Mouse (Mus musculus) left cerebral cortex, postnatal 10 days (tissue): ENCODE measurements around the gene Slc44a1. TPM values are rescaled to one million over a fixed set of nuclear protein-coding genes. Genes with fewer than 3 reads are reported as not detected.

Experiments used
- DNase-seq, 2 experiments: peaks; one replicate each; pipeline ENCODE4 v3.0.0; 2021 to 2022; ENCODE audit warnings: low spot score in 2 of 2, mixed read lengths in 1 of 2; ENCODE audit errors: extremely low spot score in 1 of 2
- intact Hi-C: fragments of 180-260 bp; cut with DNase I; formaldehyde crosslinking; loops from one replicate; pipeline ENCODE4 v1.15.1; 2025
- total RNA-seq, 2 experiments: library from RNA; stranded (reverse); gene quantifications; 2 replicates each; pipeline ENCODE4 v1.2.3; 2021

Gene Slc44a1
- total RNA-seq, 2 experiments from 2014 or later = 51.4 to 57.3 TPM

GRCm38 (mm10) chr4:53422799-53423198 is 17.4 kb upstream of the Slc44a1 start:
- DNase-seq = no peak
- intact Hi-C loops = no loop called here

DNA sequence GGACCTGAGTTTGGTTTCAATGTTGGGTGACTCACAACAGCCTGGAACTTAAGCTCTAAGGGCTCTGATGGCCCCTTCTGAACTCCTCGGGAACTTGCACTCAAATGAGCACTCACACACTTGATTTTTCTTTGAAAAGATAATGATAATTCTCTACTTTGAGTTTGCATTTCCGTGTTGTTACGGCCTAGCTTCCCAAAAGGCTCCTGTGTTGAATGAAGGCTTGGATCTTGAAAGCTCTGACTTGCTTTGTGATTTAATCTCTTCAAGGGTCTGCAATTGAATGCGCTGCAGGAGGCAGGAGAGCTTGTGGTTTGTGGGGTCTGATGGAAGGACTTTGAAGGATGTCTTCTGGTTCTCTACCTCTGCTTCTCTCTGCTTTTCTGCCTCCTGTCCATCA is 13.1 kb upstream of the Slc44a1 start:
- DNase-seq = no peak
- intact Hi-C loops = no loop called here

DNA sequence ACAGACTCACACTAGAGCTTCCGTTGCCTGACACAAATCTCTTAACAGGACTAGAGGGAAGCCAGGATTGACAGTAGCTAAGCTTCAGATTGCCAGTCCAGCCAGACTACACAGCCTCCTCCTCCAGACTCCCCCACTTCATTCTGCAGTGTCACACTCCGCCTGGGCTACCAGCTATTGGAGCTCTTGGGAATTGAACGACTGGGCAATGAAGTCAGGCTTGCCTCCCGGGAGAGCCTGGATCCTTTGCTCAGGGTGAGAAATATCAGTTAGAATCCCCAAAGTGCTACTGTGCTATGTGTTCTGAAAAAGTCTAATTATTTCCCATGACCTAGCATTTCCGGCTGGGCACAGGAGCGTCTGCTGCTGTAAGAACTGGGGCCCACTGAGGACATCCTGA is 9.7 kb upstream of the Slc44a1 start:
- DNase-seq = no peak
- intact Hi-C loops = no loop called here

DNA sequence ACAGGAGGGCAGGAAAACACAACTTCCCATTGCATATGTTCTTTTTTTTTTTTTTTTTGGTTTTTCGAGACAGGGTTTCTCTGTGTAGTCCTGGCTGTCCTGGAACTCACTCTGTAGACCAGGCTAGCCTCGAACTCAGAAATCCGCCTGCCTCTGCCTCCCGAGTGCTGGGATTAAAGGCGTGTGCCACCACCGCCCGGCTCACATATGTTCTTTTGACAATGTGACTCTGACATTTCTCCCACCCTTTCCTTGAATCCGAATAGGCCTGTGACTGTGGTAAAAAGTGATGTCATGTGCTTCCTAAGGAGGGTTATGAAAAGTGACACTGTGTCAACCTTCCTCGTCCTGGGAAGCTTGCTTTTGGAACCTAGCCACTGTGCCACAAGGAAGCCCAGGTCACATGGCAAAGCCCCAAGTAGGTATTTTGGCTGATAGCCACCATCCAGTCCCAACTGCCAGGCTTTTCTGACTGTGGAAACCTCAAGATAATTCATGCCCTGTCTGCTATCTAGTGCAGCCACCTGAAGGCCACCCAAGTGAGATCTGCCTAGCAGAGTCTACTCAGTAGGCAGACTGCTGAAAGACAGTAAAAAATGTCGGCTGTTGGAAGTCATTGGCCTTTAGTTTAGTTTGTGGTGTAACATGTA is 8.5 kb upstream of the Slc44a1 start:
- no peak for DNase-seq
- intact Hi-C loops = no loop called here

DNA sequence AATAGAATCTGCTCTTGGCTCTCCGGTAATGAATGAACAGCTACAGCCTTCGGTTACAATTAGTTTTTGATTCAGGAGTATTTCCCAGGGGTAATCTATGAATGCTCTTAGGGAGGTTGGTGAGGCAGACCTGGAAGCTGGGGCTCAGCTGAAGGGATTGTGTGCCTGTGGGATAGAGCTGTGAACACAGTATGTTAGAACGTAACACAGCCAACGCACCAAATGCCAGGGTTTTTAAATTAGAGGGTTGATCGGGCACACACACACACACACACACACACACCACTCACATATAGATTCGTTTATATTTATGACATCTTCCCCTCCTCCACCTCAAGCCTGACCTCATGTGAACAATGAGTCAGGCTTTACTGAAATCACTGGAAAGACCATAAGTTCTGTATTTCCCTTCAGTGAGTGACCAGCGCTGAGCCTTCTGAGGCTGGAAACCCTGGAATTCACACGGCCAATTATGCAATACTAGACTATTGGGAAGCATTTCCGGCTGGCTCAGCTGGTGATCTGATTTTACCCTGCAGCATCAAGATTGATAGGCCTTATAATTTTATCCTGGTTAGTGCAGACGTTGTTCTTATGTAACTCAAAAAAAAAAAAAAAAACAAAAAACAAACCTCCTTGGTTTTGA is 3.0 kb upstream of the Slc44a1 start:
- peak in 1 of 2 experiments; percentile 41 for DNase-seq
- intact Hi-C loops = no loop called here

DNA sequence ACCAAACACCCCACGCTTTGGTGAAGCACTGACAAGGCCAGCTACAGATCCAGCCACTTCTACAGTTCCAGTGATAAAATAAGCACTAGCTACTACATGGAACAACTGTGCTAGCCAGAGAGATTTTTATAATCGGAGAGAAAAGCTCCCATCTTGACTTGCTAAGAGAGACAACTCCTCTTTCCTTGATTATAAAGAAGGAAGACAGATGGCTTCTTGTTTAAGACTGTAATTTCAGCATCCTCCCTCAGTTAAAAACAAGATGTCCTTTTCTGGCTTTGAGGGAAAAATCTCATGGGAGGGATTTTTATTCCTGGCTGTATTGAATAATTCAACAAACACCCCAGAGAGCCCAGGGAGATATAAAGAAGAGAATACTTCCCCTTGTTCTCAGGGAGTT is 1.8 kb upstream of the Slc44a1 start:
- intact Hi-C loops = no loop called here
- DNase-seq = no peak

DNA sequence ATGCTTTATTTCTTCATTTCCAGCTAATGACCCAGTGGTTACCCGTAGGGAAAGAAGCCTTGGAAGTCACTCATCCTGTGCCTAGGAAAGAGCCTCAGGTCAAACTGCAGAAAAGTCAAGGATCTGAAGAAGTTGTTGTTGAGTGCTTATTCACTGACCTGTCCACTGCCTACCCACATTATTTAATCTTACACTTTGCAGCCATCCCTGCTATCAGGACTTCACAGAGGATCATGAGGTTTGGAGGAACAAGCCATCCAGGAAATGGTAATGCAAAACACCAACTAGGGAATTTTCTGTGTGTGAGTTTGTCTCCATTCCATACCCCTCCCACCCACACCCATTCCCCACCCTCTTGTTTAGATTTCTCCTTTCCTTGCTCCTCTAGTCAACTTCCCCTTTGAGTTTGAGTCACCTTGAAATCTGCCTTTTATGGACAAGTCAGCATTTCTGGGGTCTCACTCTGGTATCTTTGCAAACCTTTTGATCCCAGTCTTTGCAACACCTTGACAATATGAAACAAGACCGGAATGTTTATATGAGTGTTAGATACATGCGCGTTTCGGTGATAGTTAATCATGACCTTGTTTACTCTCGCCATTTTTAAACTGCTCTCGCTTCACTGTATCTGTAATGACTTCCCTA is 1.3 kb upstream of the Slc44a1 start:
- DNase-seq = no peak
- intact Hi-C loops = no loop called here

GRCm38 (mm10) chr4:53439636-53440009 is 590 bp upstream of the Slc44a1 start:
- no peak for DNase-seq
- intact Hi-C loops = loop anchor here (1.0 to 10.0 kb wide), 3 partner anchors 55 to 153 kb away; no protein-coding TSS in a partner anchor

DNA sequence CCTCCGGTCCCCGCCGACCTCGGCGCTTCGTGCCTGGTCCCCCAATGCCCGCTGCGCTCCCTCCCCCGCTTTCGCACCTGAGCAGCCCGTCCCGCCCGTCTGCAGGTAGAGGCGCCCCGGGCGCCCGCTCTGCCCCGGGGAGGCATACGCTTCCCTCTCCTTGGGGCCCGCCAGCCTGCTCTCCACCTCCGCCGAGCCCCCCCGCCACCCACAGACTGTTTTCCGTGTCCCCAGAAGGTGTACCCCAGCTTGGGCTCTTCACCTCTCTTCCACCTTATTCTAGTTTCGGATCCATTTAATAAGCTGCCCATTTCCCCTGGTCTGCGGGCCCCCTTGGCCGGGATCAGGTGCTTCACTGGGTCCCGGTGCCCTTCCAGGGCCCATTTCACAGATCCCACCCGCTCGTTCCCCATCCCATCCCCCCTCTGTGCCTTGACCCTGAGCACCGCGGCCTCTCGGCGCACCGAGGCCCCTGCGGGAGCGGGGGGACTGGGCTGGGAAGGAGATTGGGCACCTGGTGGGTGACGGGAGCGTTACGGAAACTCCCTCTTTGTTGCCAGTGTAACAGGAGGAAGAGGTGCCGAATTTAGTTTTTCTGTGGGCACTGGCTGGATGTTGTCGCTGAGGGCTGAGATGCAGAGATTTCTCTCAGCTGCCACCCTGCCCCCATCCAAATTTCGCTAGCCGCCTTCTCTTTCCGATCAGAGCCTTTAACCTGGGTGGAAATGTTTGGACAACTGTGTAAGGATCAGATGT is 781 bp downstream of the Slc44a1 start:
- intact Hi-C loops = loop anchor here (1.0 to 10.0 kb wide), 3 partner anchors 56 to 151 kb away; no protein-coding TSS in a partner anchor
- DNase-seq = peak; percentile 48 to 71

DNA sequence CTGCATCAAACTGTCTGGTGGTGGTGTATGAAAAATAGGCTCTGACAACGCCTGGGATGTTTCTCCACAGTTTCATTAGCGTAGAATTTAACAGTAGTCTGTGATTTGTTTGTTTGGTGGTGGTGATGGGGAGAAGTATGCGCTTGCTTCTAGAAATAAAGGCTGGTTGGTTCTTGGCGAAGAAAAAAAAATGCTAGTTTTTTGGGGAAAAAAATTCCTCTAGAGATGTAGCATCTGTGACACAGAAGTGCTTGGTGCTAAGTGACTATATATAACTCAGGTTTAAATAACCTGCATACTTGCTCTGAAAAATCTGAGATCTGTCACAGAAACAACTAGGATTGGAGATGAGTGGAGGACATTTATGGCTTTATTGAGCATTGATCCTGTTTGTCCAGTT is 1.5 kb downstream of the Slc44a1 start:
- intact Hi-C loops = loop anchor here (5.0 to 10.0 kb wide), 2 partner anchors 57 to 151 kb away; no protein-coding TSS in a partner anchor

GRCm38 (mm10) chr4:53446216-53446615 is 6.0 kb downstream of the Slc44a1 start:
- intact Hi-C loops = loop anchor here (10.0 kb wide), 1 partner anchor 61 kb away; no protein-coding TSS in a partner anchor
- no peak for DNase-seq

More for the DNA sequence above, 1.5 kb downstream of the Slc44a1 start:
- DNase-seq = no peak

GRCm38 (mm10) chr4:53447773-53448172 is 7.6 kb downstream of the Slc44a1 start:
- intact Hi-C loops = loop anchor here (10.0 kb wide), 1 partner anchor 63 kb away; no protein-coding TSS in a partner anchor

DNA sequence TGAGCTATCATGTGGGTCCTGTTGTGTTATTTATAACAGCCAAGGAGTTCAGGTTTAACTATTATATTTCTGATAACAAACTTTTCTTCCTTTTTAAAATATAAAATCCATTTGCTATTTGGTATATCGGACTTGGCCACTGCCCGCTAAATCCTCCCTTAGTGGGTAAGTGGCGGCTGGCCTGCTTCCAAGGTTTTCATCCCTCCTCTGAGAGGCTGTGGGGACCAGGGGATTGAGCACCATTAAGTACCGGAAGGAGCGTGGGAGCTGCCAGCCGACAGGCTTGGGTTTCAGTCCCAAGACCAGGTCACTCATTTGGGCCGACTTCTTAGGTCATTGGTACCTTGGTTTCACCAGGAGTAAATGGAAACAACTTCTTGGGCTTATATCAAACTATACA is 10.5 kb downstream of the Slc44a1 start:
- peak in 1 of 2 experiments; percentile 33 for DNase-seq
- intact Hi-C loops = no loop called here

More at GRCm38 (mm10) chr4:53447773-53448172, 7.6 kb downstream of the Slc44a1 start:
- DNase-seq = no peak

DNA sequence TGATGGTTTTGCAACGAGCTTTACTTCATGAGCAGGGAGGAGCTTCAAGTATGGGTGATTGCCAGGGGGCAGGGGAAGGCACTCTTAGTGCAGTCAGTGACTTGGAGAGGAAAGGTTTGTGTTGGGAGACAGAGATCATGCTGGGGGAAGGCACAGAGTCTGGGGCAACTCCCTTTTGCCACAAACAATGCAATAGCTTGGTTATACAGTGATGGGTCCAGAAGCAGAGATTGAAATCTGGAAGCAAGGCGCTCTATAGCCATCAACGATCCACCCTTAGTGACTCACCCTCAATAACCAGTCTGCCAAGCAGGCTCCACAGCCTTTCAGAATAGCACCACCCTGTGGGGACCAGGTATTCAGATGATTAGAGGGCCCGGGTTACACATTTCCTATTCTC is 11.7 kb downstream of the Slc44a1 start:
- intact Hi-C loops = no loop called here
- DNase-seq = no peak

- no peak for DNase-seq
- intact Hi-C loops = no loop called here
These were observed 12.2 kb downstream of the Slc44a1 start for GRCm38 (mm10) chr4:53452457-53452856.

- no peak for DNase-seq
- intact Hi-C loops = no loop called here
These were observed 13.0 kb downstream of the Slc44a1 start for GRCm38 (mm10) chr4:53452976-53453889.

GRCm38 (mm10) chr4:53455885-53456284 is 15.7 kb downstream of the Slc44a1 start:
- intact Hi-C loops = no loop called here
- DNase-seq = no peak

- no peak for DNase-seq
These were observed 16.4 kb downstream of the Slc44a1 start for GRCm38 (mm10) chr4:53456570-53456969.

More at GRCm38 (mm10) chr4:53456570-53456969, 16.4 kb downstream of the Slc44a1 start:
- intact Hi-C loops = no loop called here
